Mouse (Mus musculus) thymus, postnatal 36 days (tissue): ENCODE measurements around the gene Lipe.

Experiments used
- DNase-seq, 2 experiments: peaks; one replicate each; pipeline ENCODE4 v3.0.0; 2022; ENCODE audit warnings: mixed read lengths in 2 of 2

Lipe gene

DNA sequence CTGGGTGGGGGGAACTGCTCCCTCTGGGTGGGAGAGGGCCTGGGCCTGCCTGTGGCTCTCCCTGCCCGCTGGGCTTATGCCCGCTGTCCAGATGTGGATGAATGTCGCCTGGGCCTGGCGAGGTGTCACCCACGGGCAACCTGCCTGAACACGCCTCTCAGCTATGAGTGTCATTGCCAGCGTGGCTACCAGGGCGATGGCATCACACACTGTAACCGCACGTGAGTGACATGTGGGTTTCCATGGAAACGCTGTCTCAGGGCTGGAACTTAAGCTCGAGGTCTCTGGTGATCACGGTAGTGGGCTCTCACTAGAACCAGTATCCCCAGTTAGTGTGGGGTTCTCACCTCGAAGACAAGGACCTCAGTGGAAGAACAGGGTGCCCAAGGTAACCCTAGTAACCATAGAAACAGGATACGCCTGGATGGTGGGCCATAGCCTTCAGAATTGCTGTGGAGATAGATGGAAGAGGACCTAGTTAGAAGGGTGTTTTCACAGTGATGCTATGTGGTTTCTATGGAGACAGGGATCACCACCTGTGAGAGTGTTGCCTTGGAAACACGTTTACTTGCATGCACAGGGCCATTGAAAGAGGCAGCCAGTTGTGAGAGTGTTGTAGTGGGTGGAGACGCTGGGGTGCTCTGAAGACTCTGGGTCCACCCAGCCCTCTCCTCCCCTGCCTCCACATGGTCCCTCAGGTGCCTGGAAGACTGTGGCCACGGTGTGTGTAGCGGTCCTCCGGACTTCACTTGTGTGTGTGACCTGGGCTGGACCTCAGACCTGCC, 57.3 kb downstream of the Lipe start:
- DNase-seq: no peak

DNA sequence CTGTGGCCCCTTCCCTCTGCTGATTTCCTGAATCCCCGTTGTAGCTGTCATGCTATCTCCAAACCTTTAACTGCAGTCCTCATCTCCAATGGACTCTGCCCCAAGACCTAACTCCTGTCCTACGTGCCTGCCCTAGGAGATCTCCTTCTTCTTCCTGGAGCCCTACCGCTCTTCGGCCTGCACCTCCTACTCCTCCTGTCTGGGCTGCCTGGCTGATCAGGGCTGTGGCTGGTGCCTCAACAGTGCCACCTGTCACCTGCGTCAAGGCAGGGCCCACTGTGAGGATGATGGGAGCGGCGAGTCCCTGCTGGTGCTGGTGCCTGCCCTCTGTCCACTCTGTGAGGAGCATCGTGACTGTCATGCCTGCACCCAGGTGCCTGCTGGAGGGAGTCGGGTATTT, 59.2 kb downstream of the Lipe start:
- DNase-seq: no peak

DNA sequence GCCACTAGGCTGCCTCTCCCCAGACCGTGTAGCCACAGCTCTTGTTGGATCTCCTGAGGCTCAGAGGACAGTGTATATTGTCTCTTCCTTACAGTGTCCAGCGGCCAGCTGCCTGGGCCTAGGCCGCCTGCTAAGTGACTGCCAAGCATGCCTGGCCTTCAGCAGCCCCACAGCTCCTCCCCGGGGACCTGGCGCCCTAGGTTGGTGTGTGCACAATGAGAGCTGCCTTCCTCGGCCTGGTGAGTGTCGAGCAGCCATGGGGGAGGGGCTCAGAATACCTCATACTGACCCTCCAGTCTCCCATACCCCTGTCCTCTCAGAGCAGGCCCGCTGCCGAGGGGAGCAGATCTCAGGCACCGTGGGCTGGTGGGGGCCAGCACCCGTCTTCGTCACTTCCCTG, 64.0 kb downstream of the Lipe start:
- DNase-seq: no peak

DNA sequence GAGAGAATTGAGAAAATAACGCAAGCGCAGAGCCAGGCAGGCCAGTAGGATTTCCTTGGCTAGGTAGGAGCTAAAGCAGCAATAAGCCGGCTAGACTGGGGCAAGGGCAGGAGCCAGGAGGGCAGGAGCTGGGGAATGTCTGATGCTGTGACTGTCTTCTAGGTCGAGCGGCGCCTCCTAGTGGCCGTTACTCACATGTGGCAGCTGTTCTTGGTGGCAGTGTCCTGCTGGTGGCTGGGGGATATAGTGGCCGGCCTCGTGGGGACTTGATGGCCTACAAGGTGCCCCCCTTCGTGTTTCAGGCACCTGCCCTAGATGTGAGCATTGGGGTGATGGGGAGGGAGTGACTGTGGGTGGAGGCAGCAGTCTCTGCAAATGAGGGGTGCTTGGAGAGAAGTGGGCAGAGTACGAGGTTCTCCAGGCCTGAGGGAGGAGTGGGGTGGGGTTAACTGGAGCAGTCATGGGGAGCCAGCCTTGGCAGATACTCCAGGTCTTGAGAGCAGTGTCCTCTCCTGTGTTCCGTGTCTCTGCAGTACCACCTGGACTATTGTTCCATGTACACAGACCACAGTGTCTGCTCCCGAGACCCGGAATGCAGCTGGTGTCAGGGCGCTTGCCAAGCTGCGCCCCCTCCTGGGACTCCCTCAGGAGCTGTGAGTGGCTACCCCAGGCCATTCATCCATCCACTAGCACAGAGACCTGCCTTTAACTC, 64.8 kb downstream of the Lipe start:
- DNase-seq: peak; percentile 71 to 72
